Mouse (Mus musculus) cerebellum, adult 2 months (tissue): ENCODE measurements around the gene Nanog.

Experiments
- CTCF ChIP-seq: fragments of 200-500 bp; IDR thresholded peaks from 2 replicates; pipeline ENCODE4 v1.5.1; 2011; ENCODE audit warnings: low read depth, mild to moderate bottlenecking, control low read depth, low read length, moderate library complexity, borderline replicate concordance; ENCODE audit not compliant: insufficient read depth
- POLR2A ChIP-seq: fragments of 200-500 bp; IDR thresholded peaks from 2 replicates; pipeline ENCODE4 v1.6.1; 2011; ENCODE audit warnings: low read length, control low read depth, borderline replicate concordance; ENCODE audit not compliant: insufficient read depth

DNA sequence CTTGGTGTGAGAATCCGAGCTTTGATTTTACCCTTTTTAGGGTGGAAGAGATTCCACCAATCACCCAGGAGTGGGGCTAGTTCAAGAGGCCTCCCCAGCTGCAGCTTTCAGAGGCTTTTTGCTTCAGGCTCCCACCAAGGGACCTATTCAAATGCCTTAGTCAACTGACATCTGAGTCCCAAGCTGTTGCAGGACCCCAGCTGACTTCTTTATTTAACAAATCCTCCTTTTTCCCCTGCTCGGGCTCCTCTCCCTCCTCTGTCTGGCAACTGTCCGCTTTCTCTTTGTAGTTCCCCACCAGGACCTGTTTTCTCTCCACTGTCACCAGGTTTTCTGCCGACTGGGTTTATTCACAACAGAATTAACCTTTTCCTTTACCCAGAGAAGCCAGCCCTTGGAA is 8.6 kb downstream of the Nanog start:
- TF ChIP-seq POLR2A = no peak
- TF ChIP-seq CTCF = no peak
